Mouse (Mus musculus) lung, postnatal 0 days (tissue): ENCODE measurements at regions not wholly inside any gene's neighbourhood (a gene's known extent, or its start where the extent isn't known, plus 50 kb on each side); places are given as distances from the start of the nearest gene placed in this dataset.

ENCODE experiments used
- CTCF ChIP-seq: IDR thresholded peaks from 2 replicates; pipeline ENCODE4 v1.5.1; 2016; ENCODE audit warnings: antibody characterized with exemption, mild to moderate bottlenecking
- EP300 ChIP-seq: IDR thresholded peaks from 2 replicates; pipeline ENCODE4 v1.6.1; 2016; ENCODE audit warnings: antibody characterized with exemption, mild to moderate bottlenecking, control low read depth

- TF ChIP-seq CTCF (no peak), EP300 (no peak)
Observed at GRCm38 (mm10) chr9:41242372-41242771, 80.9 kb upstream of the Ubash3b start.
